Mouse (Mus musculus) c-Kit-positive CD71-negative TER-119-negative erythroid progenitor cells, embryonic 14.5 days (primary cell): ENCODE measurements at regions not wholly inside any gene's neighbourhood (a gene's known extent, or its start where the extent isn't known, plus 50 kb on each side); places are given as distances from the start of the nearest gene placed in this dataset.

Experiments used
- DNase-seq: peaks from one replicate; pipeline ENCODE4 v3.0.0-alpha.2; 2013; ENCODE audit warnings: low read depth

DNA sequence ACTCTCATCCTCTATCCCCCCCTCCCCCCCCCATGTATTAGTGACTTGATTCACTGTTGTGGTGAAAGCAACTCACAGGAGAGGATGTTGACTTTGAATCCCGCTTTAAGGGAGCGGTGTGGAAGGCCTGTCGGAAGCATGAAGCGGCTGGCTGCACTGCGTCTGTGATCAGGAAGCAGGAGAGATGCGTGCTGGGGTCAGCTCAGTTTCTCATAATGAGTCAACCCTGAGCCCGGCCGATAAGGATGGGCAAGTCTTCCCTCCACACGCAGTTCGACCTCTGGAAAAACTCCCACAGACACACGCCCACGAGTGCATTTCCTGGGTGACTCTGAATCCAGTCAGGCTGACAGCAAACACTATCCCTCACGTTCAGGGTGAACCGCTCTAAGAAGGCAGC is 398.0 kb downstream of the Sox9 start:
- DNase-seq: no peak

- no peak for DNase-seq
Observed at GRCm38 (mm10) chr11:113182083-113182861, 400.2 kb downstream of the Sox9 start.

GRCm38 (mm10) chr11:113183556-113183955 is 401.5 kb downstream of the Sox9 start:
- no peak for DNase-seq

DNA sequence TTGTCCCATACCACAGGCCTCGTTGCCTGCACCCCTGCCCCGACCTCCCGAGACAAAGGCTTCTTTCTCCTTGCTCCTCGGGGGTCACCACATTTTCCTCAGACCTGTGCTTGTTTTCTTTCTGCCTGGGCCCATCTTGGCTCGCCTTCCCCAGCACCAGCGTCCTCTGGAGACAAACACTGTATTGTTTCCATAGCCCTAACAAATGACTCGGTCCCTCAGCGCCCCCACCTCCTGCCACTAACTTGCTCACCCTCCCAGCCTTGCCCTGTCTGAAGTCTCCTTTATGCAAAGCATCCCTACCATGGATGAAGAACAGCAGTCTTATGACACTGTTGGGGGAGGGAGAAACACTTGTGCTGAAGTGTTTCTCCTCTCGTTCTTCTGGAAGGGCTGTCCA is 402.1 kb downstream of the Sox9 start:
- DNase-seq: no peak

DNA sequence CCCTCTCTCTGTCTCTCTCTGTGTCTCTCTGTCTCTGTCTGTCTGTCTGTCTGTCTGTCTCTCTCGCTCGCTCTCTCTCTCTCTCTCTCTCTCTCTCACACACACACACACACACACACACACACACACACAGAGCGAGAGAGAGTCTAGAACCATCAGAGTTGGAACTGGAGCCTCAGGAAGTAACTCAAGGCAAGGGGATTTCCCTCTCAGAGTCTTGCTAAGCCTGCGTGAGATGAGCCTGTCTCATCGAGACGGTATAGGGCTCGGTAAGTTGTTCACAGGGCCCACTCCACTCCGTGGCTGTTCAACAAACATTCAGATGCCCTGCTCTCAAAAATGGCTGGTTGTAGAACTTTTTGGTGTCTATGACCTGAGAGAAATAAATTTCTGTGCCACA is 405.4 kb downstream of the Sox9 start:
- no peak for DNase-seq

- DNase-seq: no peak
Observed at GRCm38 (mm10) chr11:113188263-113188920, 406.4 kb downstream of the Sox9 start.

- DNase-seq: no peak
Observed at GRCm38 (mm10) chr11:113190006-113190405, 408.0 kb downstream of the Sox9 start.

DNA sequence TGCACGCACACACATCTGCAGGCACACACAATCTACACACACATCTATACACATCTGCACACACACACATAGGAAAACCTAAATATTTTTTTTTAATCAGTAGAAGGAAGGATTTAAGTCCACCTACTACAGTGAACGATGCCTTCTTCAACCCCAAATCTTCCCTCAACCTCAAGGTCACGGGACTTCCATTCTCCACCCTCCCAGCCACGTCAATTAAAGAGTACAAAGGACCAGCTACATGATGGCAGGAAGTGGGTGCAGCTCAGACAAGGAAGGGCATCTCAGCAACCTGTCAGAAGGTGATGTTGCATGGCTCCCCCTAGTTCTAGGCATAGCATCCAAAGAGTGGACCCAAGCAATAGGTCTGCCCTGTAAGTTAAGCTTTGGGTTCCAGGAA is 408.5 kb downstream of the Sox9 start:
- DNase-seq: no peak

- DNase-seq: no peak
Observed at GRCm38 (mm10) chr11:113191006-113191405, 409.0 kb downstream of the Sox9 start.

DNA sequence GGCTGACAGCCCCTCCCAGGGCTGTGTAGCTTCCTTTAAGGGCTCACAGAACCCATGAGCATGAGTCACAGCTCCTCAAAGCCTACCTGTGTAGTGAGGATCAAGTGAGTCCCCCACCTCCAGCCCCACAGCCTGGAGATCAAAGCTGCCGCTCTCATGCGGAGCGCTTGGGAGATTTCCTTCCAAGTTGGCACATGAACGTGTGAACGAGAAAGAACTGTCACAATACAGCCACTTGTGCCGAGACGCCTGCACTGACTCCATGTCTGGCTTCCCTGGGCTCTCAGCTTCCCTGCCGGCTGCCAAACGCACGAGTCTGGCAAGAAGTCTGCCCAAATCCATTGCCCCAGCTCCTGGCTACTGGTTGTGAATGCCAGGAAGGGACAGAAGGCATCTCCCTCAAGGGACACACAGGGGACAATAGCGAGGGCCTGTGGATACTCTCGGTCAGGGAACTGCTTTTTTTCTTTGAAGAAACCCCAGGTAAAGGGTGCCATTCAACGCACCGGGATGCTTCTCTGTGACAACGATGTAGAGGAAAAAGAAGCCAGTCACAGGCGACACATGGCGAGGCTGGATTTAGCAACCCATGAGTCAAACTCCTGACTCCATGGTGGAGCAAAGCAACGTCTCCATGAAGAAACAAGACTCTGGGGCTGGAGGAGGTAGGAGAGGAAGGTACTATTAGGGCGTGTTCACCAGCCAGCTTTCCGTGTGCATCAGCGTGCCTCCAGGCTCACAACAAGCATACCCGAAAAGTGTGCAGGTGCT is 410.2 kb downstream of the Sox9 start:
- no peak for DNase-seq

GRCm38 (mm10) chr11:113194144-113194827 is 412.3 kb downstream of the Sox9 start:
- no peak for DNase-seq
